Mouse (Mus musculus): Measurements from ENCODE around the gene Gm7347.
"Not testable (repeated sequence)": the region's sequence is repeated elsewhere in the genome, so short reads cannot be mapped to it uniquely, and the experiment has no call there.

Gm7347 gene

DNA sequence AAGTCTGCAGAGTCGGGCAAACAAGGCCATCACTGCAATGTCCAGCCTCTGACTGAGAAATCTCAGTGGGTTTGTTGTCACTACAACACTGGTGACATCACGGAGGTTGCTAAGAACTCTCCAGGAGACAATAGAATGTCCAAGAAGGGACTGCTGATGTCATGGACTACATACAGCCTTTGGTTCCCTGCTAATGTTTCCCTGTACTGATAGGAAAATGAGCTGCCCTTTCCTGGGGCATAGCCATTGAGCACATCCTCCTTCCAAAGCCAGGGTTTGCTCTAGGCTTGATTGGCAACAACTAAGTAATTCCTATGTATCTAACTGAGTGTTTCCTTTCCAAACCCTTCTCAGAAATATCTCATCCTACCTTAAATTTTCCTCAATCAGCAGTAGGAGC lies at the start of gene Gm7347:
Gm7347 (minus strand) TSS at position 101 of the 400 bp plus-strand sequence.
- not testable (repeated sequence) for DNase-seq

- not testable (repeated sequence) for DNase-seq
Observed at GRCm38 (mm10) chr5:26105262-26105661, 46.9 kb upstream of the Gm7347 start, which contains the start of gene 5031410I06Rik. Gene 5031410I06Rik (minus strand): TSS chr5:26105362.

DNA sequence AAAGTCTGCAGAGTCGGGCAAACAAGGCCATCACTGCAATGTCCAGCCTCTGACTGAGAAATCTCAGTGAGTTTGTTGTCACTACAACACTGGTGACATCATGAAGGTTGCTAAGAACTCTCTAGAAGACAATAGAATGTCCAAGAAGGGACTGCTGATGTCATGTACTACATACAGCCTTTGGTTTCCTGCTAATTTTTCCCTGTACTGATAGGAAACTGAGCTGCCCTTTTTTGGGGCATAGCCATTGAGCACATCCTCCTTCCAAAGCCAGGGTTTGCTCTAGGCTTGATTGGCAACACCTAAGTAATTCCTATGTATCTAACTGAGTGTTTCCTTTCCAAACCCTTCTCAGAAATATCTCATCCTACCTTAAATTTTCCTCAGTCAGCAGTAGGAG lies 30.8 kb upstream of the Gm7347 start, which contains the start of gene Gm10471:
Gm10471 (minus strand) TSS at position 101 of the 400 bp plus-strand sequence.
- DNase-seq: not testable (repeated sequence)

DNA sequence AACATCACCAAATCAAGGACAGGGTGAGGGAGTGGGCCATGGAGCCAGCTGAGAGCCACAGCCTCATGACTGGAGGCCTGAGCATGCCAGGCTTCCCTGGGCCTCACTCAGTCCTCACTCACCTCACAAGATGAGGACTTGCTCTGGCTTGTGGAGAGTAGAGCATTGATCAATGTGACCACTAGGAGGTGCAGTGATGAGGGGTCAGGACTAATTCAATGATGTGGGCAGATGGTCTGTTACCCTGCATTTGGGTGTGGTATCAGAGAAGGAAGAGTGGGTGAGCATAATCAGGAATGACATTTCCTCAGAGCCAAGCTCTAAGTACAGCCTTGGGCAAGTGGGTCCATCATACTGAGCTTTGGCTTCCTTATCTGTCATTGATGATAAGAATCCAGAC lies 20.6 kb upstream of the Gm7347 start:
- DNase-seq: not testable (repeated sequence)

DNA sequence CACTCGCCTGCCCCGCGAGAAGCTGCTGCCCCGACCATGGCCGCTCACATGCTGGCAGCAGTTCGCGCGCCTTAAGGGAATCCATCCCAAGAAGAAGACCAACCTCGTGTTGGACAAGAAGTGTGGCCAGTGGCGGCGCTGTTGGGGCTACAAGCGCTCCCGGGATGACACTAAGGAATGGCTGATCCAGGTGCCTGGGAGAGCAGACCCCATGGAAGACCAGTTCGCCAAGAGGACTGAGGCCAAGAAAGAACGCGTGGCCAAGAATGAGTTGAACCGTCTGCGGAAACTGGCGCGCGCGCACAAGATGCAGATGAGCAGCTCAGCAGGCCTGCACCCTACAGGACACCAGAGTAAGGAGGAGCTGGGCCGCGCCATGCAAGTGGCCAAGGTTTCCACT lies 12.3 kb upstream of the Gm7347 start:
- DNase-seq: no peak

- not testable (repeated sequence) for DNase-seq
Observed at GRCm38 (mm10) chr5:26039458-26039857, 18.9 kb downstream of the Gm7347 start, which contains the start of gene Speer4a. Gene Speer4a (minus strand): TSS chr5:26039558.

- DNase-seq: not testable (repeated sequence)
Observed at GRCm38 (mm10) chr5:26022816-26023215, 35.6 kb downstream of the Gm7347 start, which contains the start of gene Gm5862. Gene Gm5862 (minus strand): TSS chr5:26022916.

GRCm38 (mm10) chr5:26007697-26008096 lies 50.7 kb downstream of the Gm7347 start:
- peak in 1 of 2 experiments; percentile 2 for DNase-seq

- DNase-seq: peak; percentile 28 to 36
Observed at GRCm38 (mm10) chr5:26006937-26007695, 51.3 kb downstream of the Gm7347 start.

GRCm38 (mm10) chr5:26004698-26005097 lies 53.7 kb downstream of the Gm7347 start, which contains the start of gene Gm1979:
Gene Gm1979 (minus strand): TSS chr5:26004798.
- not testable (repeated sequence) for DNase-seq
